Mouse (Mus musculus): ENCODE measurements around the gene Rnf44. TPM values are rescaled to one million over a fixed set of nuclear protein-coding genes. Genes with fewer than 3 reads are reported as not detected.

Rnf44 gene
- total RNA-seq, 2 experiments from 2014 or later: 45.2 to 54.2 TPM

GRCm38 (mm10) chr13:54632731-54633277 lies 60.9 kb downstream of the Rnf44 start:
- intact Hi-C loops (cut with DNase I): no loop called here
- no peak for DNase-seq (ENCODE audit: low spot score)

Other genes with a start within 250 kb of the Rnf44 start
- gene Thoc3, start 225.1 kb downstream of the Rnf44 start, total RNA-seq (2021): 10 to 100 TPM; 17.7 to 23.4 TPM
- 1 to 10 TPM; 2.0 to 2.4 TPM for gene Simc1, start 190.1 kb downstream of the Rnf44 start, total RNA-seq (2021)
- 10 to 100 TPM; 88.2 to 99.5 TPM for gene 4833439L19Rik, start 128.5 kb downstream of the Rnf44 start, total RNA-seq (2021)
- gene Arl10, start 118.9 kb downstream of the Rnf44 start, total RNA-seq (2021): 1 to 10 TPM; 4.5 to 6.1 TPM
- 10 to 100 TPM; 15.2 to 15.6 TPM for gene Nop16, start 103.8 kb downstream of the Rnf44 start, total RNA-seq (2021)
- gene Higd2a, start 103.7 kb downstream of the Rnf44 start, total RNA-seq (2021): 100 to 1,000 TPM; 202 to 205 TPM
- gene Cltb, start 82.6 kb downstream of the Rnf44 start, total RNA-seq (2021): 10 to 100 TPM; 92.6 to 99.7 TPM
- 10 to 100 TPM; 20.0 to 23.3 TPM for gene Faf2, start 72.1 kb downstream of the Rnf44 start, total RNA-seq (2021)
- not detected for gene Cdhr2, start 7.6 kb upstream of the Rnf44 start, total RNA-seq (2021)
- gene Gprin1, start 56.0 kb upstream of the Rnf44 start, total RNA-seq (2021): not detected
- not detected for gene Sncb, start 72.7 kb upstream of the Rnf44 start, total RNA-seq (2021)
- gene Eif4e1b, start 90.1 kb upstream of the Rnf44 start, total RNA-seq (2021): not detected
- gene Tspan17, start 95.5 kb upstream of the Rnf44 start, total RNA-seq (2021): 10 to 100 TPM in 1 of 2 experiments, 1 to 10 TPM in 1; 8.6 to 12.3 TPM

Data from heart, postnatal 25 days (tissue).